Mouse (Mus musculus) hindbrain, embryonic 11.5 days (tissue): ENCODE measurements around the gene Slc12a7. TPM values are rescaled to one million over a fixed set of nuclear protein-coding genes. Genes with fewer than 3 reads are reported as not detected.

Source experiments
- ATAC-seq: fragments of 200-750 bp; cut with Nextera tagmentation; 2 replicates; pipeline ENCODE4 v1.8.0; 2017; ENCODE audit warnings: mild to moderate bottlenecking, moderate TSS enrichment, moderate library complexity; ENCODE audit not compliant: low FRiP score
- DNase-seq: peaks from one replicate; pipeline ENCODE4 v3.0.0-alpha.2; 2015; ENCODE audit warnings: low spot score
- H3K27ac ChIP-seq: fragments of 300-500 bp; sonication (generic); 2 replicates; pipeline ENCODE4 v1.5.1; 2014; ENCODE audit warnings: mild to moderate bottlenecking, low read depth, low read length
- H3K27me3 ChIP-seq: fragments of 300-500 bp; sonication (generic); 2 replicates; pipeline ENCODE4 v1.6.1; 2014; ENCODE audit warnings: mild to moderate bottlenecking, low read length, moderate library complexity, mixed read lengths; ENCODE audit not compliant: control insufficient read depth, insufficient read depth
- H3K36me3 ChIP-seq: fragments of 300-500 bp; sonication (generic); 2 replicates; pipeline ENCODE4 v1.6.1; 2014; ENCODE audit warnings: mild to moderate bottlenecking, low read length, moderate library complexity, mixed read lengths; ENCODE audit not compliant: control insufficient read depth, insufficient read depth
- H3K4me1 ChIP-seq: fragments of 300-500 bp; sonication (generic); replicated peaks from 2 replicates; pipeline ENCODE4 v1.6.1; 2014; ENCODE audit warnings: low read length, mixed read lengths; ENCODE audit not compliant: control insufficient read depth, insufficient read depth
- H3K4me2 ChIP-seq: fragments of 300-500 bp; sonication (generic); replicated peaks from 2 replicates; pipeline ENCODE4 v1.6.1; 2014; ENCODE audit warnings: mild to moderate bottlenecking, low read depth, low read length
- H3K4me3 ChIP-seq: fragments of 300-500 bp; sonication (generic); 2 replicates; pipeline ENCODE4 v1.5.1; 2014; ENCODE audit warnings: low read depth, low read length
- H3K9ac ChIP-seq: fragments of 300-500 bp; sonication (generic); 2 replicates; pipeline ENCODE4 v1.6.1; 2014; ENCODE audit warnings: low read depth, low read length
- H3K9me3 ChIP-seq: fragments of 300-500 bp; sonication (generic); 2 replicates; pipeline ENCODE4 v1.6.1; 2016; ENCODE audit warnings: low read length; ENCODE audit not compliant: control insufficient read depth
- WGBS: fragments of 180-500 bp; shearing (Covaris S2); extraction: QIAGEN DNeasy Blood & Tissue Kit; methylation state at CpG from one replicate; pipeline ENCODE4 v1.1.7; 2014; 5-methylcytosine and 5-hydroxymethylcytosine counted together
- polyA plus RNA-seq: library from polyadenylated mRNA; unstranded; fragments of >200 nt; fragmentation: Nextera tagmentation; extraction: Ambion mirVana; gene quantifications from 2 replicates; pipeline ENCODE4 v1.2.1, GENCODE M21; 2014

Slc12a7 gene
- polyA plus RNA-seq, 1 experiment from 2014 or later: 34.2 TPM

- H3K9me3 ChIP-seq: no peaks in the 10 kb centered on the region
- ATAC-seq (no peak), DNase-seq (no peak)
- no peaks in the 10 kb centered on the region for H3K27me3 ChIP-seq
- H3K9ac ChIP-seq: no peak overlapping the region
- H3K36me3 ChIP-seq: peaks cover 8% of the 10 kb centered on the region; the same call in 1 of the 2 replicates
- no peak overlapping the region for H3K4me3 ChIP-seq
- no peaks in the 10 kb centered on the region for H3K4me1 ChIP-seq
- WGBS: 96% methylated on average over 5 of the region's 5 CpGs
- H3K27ac ChIP-seq: no peak overlapping the region
- H3K4me2 ChIP-seq: no peak overlapping the region
Observed at GRCm38 (mm10) chr13:73793171-73793570, 60.3 kb downstream of the Slc12a7 start.

- Histone ChIP-seq H3K27ac (no peak overlapping the region), H3K27me3 (no peaks in the 10 kb centered on the region), H3K36me3 (peaks cover 13% of the 10 kb centered on the region), H3K9me3 (no peaks in the 10 kb centered on the region), H3K4me3 (no peak overlapping the region), H3K4me2 (no peak overlapping the region), H3K9ac (no peak overlapping the region), H3K4me1 (no peaks in the 10 kb centered on the region)
- ATAC-seq (no peak), DNase-seq (no peak)
- WGBS: 87% methylated on average over 5 of the region's 5 CpGs
Observed at GRCm38 (mm10) chr13:73799110-73799509, 66.2 kb downstream of the Slc12a7 start.

- Histone ChIP-seq H3K4me3 (no peak overlapping the region), H3K4me1 (no peaks in the 10 kb centered on the region), H3K4me2 (no peak overlapping the region), H3K36me3 (peaks cover 7% of the 10 kb centered on the region; the same call in 1 of the 2 replicates), H3K27me3 (no peaks in the 10 kb centered on the region), H3K27ac (no peak overlapping the region), H3K9ac (no peak overlapping the region), H3K9me3 (no peaks in the 10 kb centered on the region)
- DNase-seq (no peak), ATAC-seq (no peak)
- 89% methylated on average over 8 of the region's 8 CpGs for WGBS
Observed at GRCm38 (mm10) chr13:73803450-73804178, 70.7 kb downstream of the Slc12a7 start.

GRCm38 (mm10) chr13:73804914-73805313 lies 72.0 kb downstream of the Slc12a7 start:
- H3K36me3 ChIP-seq: peaks cover 9% of the 10 kb centered on the region; the same call in 1 of the 2 replicates

GRCm38 (mm10) chr13:73812936-73813335 lies 80.0 kb downstream of the Slc12a7 start:
- Histone ChIP-seq H3K27ac (no peak overlapping the region), H3K9ac (no peak overlapping the region), H3K4me1 (no peaks in the 10 kb centered on the region), H3K4me3 (no peak overlapping the region), H3K27me3 (no peaks in the 10 kb centered on the region), H3K4me2 (no peak overlapping the region), H3K36me3 (peaks cover 21% of the 10 kb centered on the region), H3K9me3 (no peaks in the 10 kb centered on the region)
- DNase-seq (no peak), ATAC-seq (no peak)
- WGBS: 96% methylated on average over 3 of the region's 3 CpGs

More at GRCm38 (mm10) chr13:73804914-73805313, 72.0 kb downstream of the Slc12a7 start:
- H3K27ac ChIP-seq: no peak overlapping the region
- DNase-seq (no peak), ATAC-seq (no peak)
- H3K27me3 ChIP-seq: no peaks in the 10 kb centered on the region
- WGBS: 92% methylated on average over 5 of the region's 5 CpGs
- no peak overlapping the region for H3K4me2 ChIP-seq
- no peaks in the 10 kb centered on the region for H3K9me3 ChIP-seq
- no peak overlapping the region for H3K9ac ChIP-seq
- H3K4me3 ChIP-seq: no peak overlapping the region
- no peaks in the 10 kb centered on the region for H3K4me1 ChIP-seq

GRCm38 (mm10) chr13:73814181-73814580 lies 81.3 kb downstream of the Slc12a7 start:
- ATAC-seq (no peak), DNase-seq (no peak)
- 94% methylated on average over 7 of the region's 7 CpGs for WGBS
- Histone ChIP-seq H3K36me3 (peaks cover 19% of the 10 kb centered on the region), H3K4me2 (no peak overlapping the region), H3K4me1 (no peaks in the 10 kb centered on the region), H3K27me3 (no peaks in the 10 kb centered on the region), H3K27ac (no peak overlapping the region), H3K4me3 (no peak overlapping the region), H3K9me3 (no peaks in the 10 kb centered on the region), H3K9ac (no peak overlapping the region)

GRCm38 (mm10) chr13:73816338-73816737 lies 83.4 kb downstream of the Slc12a7 start:
- H3K4me3 ChIP-seq: no peak overlapping the region
- 62% methylated on average over 6 of the region's 6 CpGs for WGBS
- no peak overlapping the region for H3K9ac ChIP-seq
- H3K27me3 ChIP-seq: no peaks in the 10 kb centered on the region
- peaks cover 9% of the 10 kb centered on the region; the same call in 1 of the 2 replicates for H3K36me3 ChIP-seq
- H3K9me3 ChIP-seq: no peaks in the 10 kb centered on the region
- no peak for DNase-seq
- H3K4me1 ChIP-seq: no peaks in the 10 kb centered on the region
- no peak overlapping the region for H3K27ac ChIP-seq
- no peak overlapping the region for H3K4me2 ChIP-seq
- no peak for ATAC-seq

GRCm38 (mm10) chr13:73818921-73819320 lies 86.0 kb downstream of the Slc12a7 start:
- Histone ChIP-seq H3K27me3 (no peaks in the 10 kb centered on the region), H3K27ac (no peak overlapping the region), H3K36me3 (peaks cover 9% of the 10 kb centered on the region; the same call in 1 of the 2 replicates), H3K4me3 (no peak overlapping the region), H3K4me2 (no peak overlapping the region), H3K4me1 (no peaks in the 10 kb centered on the region), H3K9ac (no peak overlapping the region), H3K9me3 (no peaks in the 10 kb centered on the region)
- 82% methylated on average over 3 of the region's 3 CpGs for WGBS
- no peak for DNase-seq
- ATAC-seq: no peak

- DNase-seq (no peak), ATAC-seq (no peak)
- H3K27me3 ChIP-seq: no peaks in the 10 kb centered on the region
- no peaks in the 10 kb centered on the region for H3K36me3 ChIP-seq
- no peak overlapping the region for H3K27ac ChIP-seq
- H3K4me3 ChIP-seq: no peak overlapping the region
- no peaks in the 10 kb centered on the region for H3K9me3 ChIP-seq
- H3K9ac ChIP-seq: no peak overlapping the region
- no peaks in the 10 kb centered on the region for H3K4me1 ChIP-seq
- 98% methylated on average over 7 of the region's 7 CpGs for WGBS
- no peak overlapping the region for H3K4me2 ChIP-seq
Observed at GRCm38 (mm10) chr13:73821251-73821650, 88.4 kb downstream of the Slc12a7 start.
